Mouse (Mus musculus) erythroblast, embryonic 14.5 days (primary cell): ENCODE results near the gene Slc7a11. TPM values are rescaled to one million over a fixed set of nuclear protein-coding genes. Genes with fewer than 3 reads are reported as not detected.

Experiments
- H3K27me3 ChIP-seq: 2 replicates; pipeline ENCODE4 v1.6.1; 2012; ENCODE audit warnings: inconsistent platforms; ENCODE audit not compliant: control insufficient read depth
- H3K36me3 ChIP-seq: 2 replicates; pipeline ENCODE4 v1.6.1; 2012; ENCODE audit warnings: mild to moderate bottlenecking, inconsistent platforms; ENCODE audit not compliant: control insufficient read depth
- H3K4me1 ChIP-seq: 2 replicates; pipeline ENCODE4 v1.6.1; 2012; ENCODE audit warnings: inconsistent platforms; ENCODE audit not compliant: control insufficient read depth
- H3K4me3 ChIP-seq: replicated peaks from 2 replicates; pipeline ENCODE3; 2012; ENCODE audit warnings: moderate library complexity, mild to moderate bottlenecking, inconsistent platforms
- H3K9me3 ChIP-seq: 2 replicates; pipeline ENCODE4 v1.6.1; 2012; ENCODE audit warnings: low read length, inconsistent platforms, mixed read lengths; ENCODE audit not compliant: control insufficient read depth
- GATA1 ChIP-seq: IDR thresholded peaks from 2 replicates; pipeline ENCODE4 v1.6.1; 2012; ENCODE audit warnings: low read length, inconsistent platforms, mixed read lengths
- TAL1 ChIP-seq: IDR thresholded peaks from 3 replicates; pipeline ENCODE4 v1.6.1; 2012; ENCODE audit warnings: low read length, inconsistent platforms, mixed read lengths
- polyA plus RNA-seq: library from polyadenylated mRNA; stranded (reverse); fragments of >175 nt; gene quantifications from 2 replicates; pipeline ENCODE4 v1.2.3, GENCODE M21; 2012

Gene Slc7a11
- polyA plus RNA-seq, 1 experiment: not detected

DNA sequence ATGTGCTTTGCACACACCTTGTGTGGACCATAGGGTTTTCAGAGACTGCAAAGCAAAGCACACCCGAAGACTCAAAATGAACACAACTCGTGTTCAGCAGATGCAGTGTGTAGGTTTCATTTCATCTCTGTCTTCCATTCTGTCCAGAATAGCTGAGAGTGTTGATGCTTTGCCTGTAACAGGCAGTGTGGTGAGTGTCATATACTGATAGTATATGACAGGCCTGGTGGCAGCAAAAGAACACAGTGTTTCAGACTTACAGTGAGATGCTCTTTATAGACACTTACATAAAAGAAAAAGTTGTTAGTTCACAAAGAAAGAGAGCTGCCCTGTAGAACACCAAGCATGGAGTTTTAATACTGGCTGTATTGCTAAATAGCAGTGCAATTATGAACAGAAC lies 505.8 kb downstream of the Slc7a11 start:
- H3K4me1 ChIP-seq: no peaks in the 10 kb centered on the region
- no peaks in the 10 kb centered on the region for H3K9me3 ChIP-seq
- no peak for TF ChIP-seq TAL1
- TF ChIP-seq GATA1: no peak
- H3K27me3 ChIP-seq: no peaks in the 10 kb centered on the region
- no peak overlapping the region for H3K4me3 ChIP-seq
- H3K36me3 ChIP-seq: no peaks in the 10 kb centered on the region

DNA sequence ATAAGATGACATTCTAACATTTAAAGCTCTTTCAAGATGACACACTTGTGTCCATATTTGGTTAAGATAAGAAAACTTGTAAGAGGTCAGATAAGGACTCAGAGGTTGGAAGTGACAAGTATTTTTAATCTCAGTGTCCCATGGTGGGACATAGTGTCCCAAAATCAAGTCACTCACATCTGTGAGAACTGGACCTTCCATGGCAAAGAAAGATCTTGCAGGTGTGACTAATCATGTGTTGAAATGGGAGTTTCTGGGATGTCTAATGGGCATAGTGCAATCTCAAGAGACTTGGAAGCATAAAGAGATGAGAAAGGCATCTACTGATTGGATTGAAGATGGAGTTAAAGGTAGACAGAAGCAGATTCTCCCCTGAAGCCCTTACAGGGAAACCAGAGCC lies 513.9 kb downstream of the Slc7a11 start:
- Histone ChIP-seq H3K27me3 (no peaks in the 10 kb centered on the region), H3K9me3 (no peaks in the 10 kb centered on the region), H3K36me3 (no peaks in the 10 kb centered on the region), H3K4me1 (no peaks in the 10 kb centered on the region), H3K4me3 (no peak overlapping the region)
- TF ChIP-seq GATA1: no peak
- TF ChIP-seq TAL1: no peak

DNA sequence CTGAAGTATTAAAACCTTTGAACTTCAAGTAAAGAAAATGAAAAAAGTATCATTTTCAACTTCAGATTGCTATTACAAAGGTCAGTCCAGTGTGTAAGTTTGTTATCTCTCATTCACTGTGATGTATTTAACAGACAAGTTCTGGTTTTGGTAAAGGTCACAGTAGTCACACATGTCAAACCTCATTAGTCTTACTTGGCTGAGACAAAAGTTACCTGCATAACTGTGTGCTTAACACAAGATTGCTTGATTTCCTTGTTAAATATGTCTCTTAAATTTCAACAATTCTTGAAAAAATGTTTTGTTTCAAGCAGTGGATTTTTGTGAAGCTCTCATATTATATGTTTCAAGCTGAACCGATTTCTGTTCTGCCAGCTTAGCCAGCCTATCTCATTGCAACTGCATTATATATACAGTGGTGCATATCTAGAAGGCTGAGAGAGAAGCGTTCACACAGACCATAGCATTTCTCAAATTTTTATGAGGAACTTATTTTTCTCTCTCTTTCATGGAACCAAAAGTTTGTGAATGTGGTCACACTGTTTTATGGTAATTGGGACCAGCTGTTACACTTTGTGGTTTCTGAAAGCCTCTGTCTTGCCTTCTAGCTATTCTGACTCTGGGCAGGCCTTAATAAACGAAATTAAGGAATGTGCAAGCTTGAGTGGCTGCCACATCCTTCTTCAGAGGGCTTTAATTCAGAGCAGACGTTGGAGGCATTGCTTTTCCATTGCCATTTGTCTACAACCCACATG lies 514.7 kb downstream of the Slc7a11 start:
- Histone ChIP-seq H3K36me3 (no peaks in the 10 kb centered on the region), H3K9me3 (no peaks in the 10 kb centered on the region), H3K4me1 (no peaks in the 10 kb centered on the region), H3K27me3 (no peaks in the 10 kb centered on the region), H3K4me3 (no peak overlapping the region)
- TF ChIP-seq GATA1 (no peak), TAL1 (no peak)

DNA sequence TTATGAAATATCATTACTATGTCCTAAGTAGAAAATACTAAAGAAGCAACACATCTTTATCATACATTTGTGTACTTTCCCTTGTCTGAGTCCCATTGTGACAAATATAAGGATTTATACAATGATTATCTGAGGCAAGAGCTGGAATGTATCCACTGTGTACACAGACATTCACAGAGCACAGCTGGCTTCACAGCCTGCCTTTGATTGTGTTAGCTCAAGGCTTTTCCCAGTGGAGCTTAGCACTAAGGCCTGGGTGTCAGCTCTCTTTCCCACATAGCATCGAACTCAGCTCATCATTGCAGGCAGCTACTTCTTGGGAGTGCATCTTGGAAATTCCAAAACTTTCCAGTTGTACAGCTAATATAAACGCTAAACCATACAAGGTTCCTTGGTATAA lies 529.5 kb downstream of the Slc7a11 start:
- Histone ChIP-seq H3K4me3 (no peak overlapping the region), H3K36me3 (no peaks in the 10 kb centered on the region), H3K4me1 (no peaks in the 10 kb centered on the region), H3K27me3 (no peaks in the 10 kb centered on the region), H3K9me3 (no peaks in the 10 kb centered on the region)
- TF ChIP-seq GATA1: no peak
- TF ChIP-seq TAL1: no peak

DNA sequence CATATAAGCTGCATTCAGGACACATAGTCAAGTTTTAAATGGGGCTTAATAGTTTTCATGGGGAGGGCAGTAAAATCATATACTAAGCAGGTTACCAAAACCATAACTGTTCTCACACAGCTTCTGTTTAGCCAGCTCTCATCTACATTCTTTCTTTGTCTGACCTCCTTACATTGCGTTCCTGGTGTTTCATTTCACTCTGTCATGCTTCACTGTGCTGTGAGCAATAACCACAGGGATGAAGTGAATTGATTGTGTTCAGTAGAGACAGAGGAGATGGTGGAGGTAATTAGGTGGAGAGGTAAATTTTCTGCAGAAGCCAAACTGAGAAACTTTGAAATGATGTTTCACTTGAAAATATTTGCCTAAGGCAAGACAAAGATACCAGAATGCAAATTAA lies 532.5 kb downstream of the Slc7a11 start:
- Histone ChIP-seq H3K4me3 (no peak overlapping the region), H3K36me3 (no peaks in the 10 kb centered on the region), H3K9me3 (0 out of 2 replicates have a peak, but pooled peaks cover 2% of the 10 kb centered on the region), H3K27me3 (no peaks in the 10 kb centered on the region), H3K4me1 (no peaks in the 10 kb centered on the region)
- TF ChIP-seq TAL1: no peak
- no peak for TF ChIP-seq GATA1

DNA sequence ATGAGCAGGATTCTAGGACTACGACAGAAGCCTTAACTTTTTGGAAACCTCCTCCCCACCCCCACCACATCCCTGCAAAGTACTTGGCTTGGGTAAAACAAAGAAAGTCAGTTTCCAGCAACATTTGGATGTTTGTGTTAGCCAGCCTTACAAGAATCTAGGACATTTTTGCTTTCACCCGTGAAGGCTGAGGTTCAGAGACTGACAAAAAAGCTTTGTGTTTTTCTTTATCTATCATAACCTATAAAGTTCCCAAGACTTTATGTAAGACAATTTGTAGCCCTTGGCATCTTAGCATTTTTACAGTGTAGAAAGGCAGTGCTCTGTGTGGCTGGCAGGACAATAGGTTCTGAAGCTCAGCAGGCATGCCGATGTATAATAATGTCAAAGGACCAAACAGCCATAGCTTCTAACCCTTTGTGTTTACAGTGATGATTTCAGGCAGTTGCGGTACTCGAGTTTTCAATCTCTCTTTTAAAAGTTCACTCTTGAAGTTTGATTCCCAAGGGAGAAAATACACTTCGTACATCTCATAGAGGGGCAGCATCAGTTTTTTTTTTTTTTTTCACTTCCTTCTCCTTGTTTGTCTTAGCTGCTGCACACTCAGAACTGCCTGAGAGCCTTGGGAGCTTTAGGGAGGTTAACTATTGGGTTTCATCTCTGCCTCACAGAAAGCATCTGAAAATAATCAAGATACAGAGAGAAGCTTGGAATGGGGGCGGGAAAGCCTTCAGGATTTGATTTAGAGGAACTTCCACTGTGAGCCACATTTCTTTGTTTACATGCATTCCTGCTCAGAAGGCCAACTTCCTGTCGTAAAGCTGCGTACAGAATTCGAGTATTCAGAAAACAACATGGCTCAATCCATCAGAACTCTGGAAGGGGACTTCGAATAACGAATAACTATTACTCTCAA lies 534.7 kb downstream of the Slc7a11 start:
- Histone ChIP-seq H3K9me3 (peaks cover 4% of the 10 kb centered on the region; the same call in 1 of the 2 replicates), H3K27me3 (no peaks in the 10 kb centered on the region), H3K36me3 (no peaks in the 10 kb centered on the region), H3K4me1 (no peaks in the 10 kb centered on the region), H3K4me3 (no peak overlapping the region)
- TF ChIP-seq GATA1 (no peak), TAL1 (no peak)

DNA sequence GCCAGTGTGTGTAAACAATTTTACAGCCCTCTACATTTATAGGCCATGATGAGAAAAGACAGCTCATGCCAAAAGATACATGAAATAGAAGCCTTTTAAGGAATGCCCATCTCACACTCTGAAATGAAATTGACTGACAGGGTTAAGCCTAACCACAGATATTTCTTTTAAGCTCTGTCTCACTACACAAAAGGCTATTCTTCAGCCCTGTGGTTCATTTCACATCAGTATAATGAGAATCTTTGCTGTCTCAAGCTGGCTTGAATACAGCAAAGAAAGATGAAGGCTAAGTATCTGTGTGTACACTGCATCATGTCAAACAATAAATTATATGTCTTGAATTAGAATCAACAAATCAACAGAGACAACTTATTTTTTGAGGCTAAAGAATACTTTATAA lies 549.5 kb downstream of the Slc7a11 start:
- Histone ChIP-seq H3K4me1 (no peaks in the 10 kb centered on the region), H3K36me3 (no peaks in the 10 kb centered on the region), H3K27me3 (no peaks in the 10 kb centered on the region), H3K4me3 (no peak overlapping the region), H3K9me3 (no peaks in the 10 kb centered on the region)
- TF ChIP-seq TAL1 (no peak), GATA1 (no peak)

DNA sequence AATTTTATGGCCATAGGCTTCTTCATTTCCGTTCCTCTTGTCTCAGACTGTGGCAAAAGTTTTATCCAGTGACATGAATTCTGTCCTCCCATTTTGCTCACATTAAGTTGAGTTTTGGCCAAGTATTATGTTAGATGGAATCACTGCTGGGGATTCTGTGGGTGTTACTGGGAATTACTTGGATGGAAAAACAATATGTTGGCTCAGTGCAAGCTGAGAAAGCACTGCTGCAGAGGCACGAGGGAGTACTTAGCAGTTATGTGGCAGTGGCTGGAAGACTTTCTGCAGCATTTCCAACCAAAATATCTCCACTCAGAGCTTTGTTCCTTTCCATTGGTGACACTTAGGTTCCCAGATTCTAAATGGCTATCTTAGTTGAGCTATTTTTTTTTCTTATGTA lies 556.1 kb downstream of the Slc7a11 start:
- Histone ChIP-seq H3K4me1 (no peaks in the 10 kb centered on the region), H3K9me3 (no peaks in the 10 kb centered on the region), H3K27me3 (no peaks in the 10 kb centered on the region), H3K4me3 (no peak overlapping the region), H3K36me3 (no peaks in the 10 kb centered on the region)
- TF ChIP-seq GATA1 (no peak), TAL1 (no peak)

DNA sequence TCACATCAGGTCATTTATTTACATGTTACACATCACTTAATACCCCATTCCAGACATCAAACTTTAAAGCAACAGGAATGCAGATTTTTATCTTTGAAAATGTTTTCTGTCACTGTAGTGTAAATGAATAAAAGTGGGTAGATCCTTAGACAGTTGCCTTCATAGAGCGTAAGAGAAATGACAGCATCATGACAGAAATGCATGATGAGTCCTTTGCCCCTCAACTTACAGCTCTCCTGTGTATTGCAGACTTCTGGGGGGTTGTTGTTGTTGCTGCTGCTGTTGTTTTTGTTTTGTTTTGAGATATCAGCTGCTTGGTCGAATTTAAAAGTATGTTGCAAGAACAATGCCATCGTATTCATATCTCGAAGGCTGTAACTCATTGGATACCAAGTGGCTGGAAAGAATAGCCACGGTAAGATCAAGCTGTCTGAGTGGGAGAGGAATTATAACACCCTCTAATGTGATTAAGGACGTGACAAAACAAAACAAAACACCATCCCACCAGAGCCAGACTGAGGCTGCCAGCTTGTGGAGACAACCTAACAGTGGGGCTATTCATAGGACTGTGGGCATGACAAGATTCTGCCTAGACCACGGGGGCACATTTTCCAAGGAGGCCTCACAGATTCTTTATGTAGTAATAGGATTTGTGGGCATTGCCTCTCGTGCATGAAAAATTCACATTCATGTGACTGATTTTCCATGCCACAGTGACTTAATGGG lies 557.0 kb downstream of the Slc7a11 start:
- H3K36me3 ChIP-seq: no peaks in the 10 kb centered on the region
- TF ChIP-seq TAL1 (no peak), GATA1 (no peak)
- H3K4me1 ChIP-seq: no peaks in the 10 kb centered on the region
- H3K4me3 ChIP-seq: no peak overlapping the region
- H3K27me3 ChIP-seq: no peaks in the 10 kb centered on the region
- no peaks in the 10 kb centered on the region for H3K9me3 ChIP-seq
